Mouse (Mus musculus): Measurements from ENCODE around the gene Zmiz1. TPM values are rescaled to one million over a fixed set of nuclear protein-coding genes. Genes with fewer than 3 reads are reported as not detected.

Zmiz1 gene
- polyA plus RNA-seq, 1 experiment = 54.1 TPM

DNA sequence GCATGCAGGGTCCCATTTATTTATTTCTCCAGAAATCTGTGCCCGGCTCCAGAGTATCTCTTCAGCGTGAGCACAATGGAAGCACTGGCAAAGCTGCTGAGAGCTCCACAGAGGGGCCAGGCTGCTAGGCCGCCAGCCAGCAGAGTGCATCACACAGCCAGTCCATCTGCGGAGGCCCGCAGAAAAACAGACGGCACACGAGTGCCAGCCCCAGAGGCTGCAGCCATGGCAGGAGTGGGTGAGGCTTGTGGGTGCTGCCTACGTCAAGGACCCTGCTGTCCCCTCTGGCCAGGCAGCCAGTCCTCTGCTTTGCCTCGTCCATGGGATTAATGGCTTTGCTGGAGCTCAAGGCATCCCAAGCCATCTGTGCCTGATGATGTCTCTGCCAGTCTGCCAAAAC lies 19.8 kb downstream of the Zmiz1 start:
- Histone ChIP-seq H3K9me3 (no peaks in the 10 kb centered on the region), H3K4me1 (peaks cover 100% of the 10 kb centered on the region), H3K4me3 (replicated peaks) (peak overlapping the region; percentile 11), H3K27me3 (replicated peaks) (no peaks in the 10 kb centered on the region), H3K36me3 (replicated peaks; ENCODE audit: low read length) (peaks cover 41% of the 10 kb centered on the region)
- TF ChIP-seq FLI1 (IDR thresholded peaks at IDR 0.05; ENCODE audit: low read length) (no peak), GATA1 (IDR thresholded peaks at IDR 0.05; ENCODE audit: borderline replicate concordance, low read length) (no peak)

DNA sequence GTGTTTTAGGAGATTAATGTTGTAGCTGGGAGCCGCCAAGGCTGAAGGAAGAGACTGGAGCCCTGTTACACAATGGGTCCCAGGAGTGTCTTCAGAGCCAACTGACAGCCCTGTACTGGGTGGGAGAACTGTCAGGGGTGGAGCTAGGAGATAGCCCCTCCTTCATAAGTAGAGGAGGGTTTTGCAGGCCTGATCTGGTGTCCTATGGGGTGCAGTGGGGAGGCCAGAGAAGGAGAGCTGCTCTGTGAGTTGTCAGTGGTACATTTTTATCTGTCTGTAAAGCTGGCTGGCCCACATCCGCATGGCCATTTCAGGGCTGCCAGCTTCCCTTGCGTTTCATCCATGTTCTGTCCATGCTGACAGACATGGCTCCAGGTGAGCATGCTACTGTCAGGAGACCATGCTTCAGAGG lies 20.9 kb downstream of the Zmiz1 start:
- TF ChIP-seq FLI1 (IDR thresholded peaks at IDR 0.05; ENCODE audit: low read length) (no peak), GATA1 (IDR thresholded peaks at IDR 0.05; ENCODE audit: borderline replicate concordance, low read length) (no peak)
- Histone ChIP-seq H3K9me3 (no peaks in the 10 kb centered on the region), H3K27me3 (replicated peaks) (no peaks in the 10 kb centered on the region), H3K36me3 (replicated peaks; ENCODE audit: low read length) (peaks cover 41% of the 10 kb centered on the region), H3K4me3 (replicated peaks) (peak overlapping the region; percentile 84), H3K4me1 (peaks cover 100% of the 10 kb centered on the region)

DNA sequence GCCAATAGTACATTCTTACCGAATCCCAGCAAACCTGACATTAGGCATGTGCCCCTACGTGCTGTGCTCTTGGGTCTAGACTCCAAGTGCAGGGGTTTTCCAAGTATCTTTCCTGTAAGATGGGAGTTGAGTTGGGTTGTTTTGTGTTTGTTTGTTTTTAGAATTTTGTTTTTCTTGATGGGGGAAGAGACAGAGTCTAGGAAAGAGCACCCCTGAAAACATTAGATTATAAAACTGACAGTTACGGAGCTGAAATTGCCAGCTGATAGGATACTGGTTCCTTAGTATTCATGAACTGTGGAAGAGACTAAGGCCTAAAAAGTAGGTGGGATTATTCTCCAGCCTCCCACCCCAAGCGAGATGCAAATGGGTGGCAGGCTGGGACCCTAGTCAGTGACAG lies 21.5 kb downstream of the Zmiz1 start:
- Histone ChIP-seq H3K4me1 (peaks cover 100% of the 10 kb centered on the region), H3K9me3 (no peaks in the 10 kb centered on the region), H3K36me3 (replicated peaks; ENCODE audit: low read length) (peaks cover 40% of the 10 kb centered on the region), H3K27me3 (replicated peaks) (no peaks in the 10 kb centered on the region), H3K4me3 (replicated peaks) (peak overlapping the region; percentile 92)
- no peak for TF ChIP-seq GATA1 (IDR thresholded peaks at IDR 0.05; ENCODE audit: borderline replicate concordance, low read length)
- TF ChIP-seq FLI1 (IDR thresholded peaks at IDR 0.05; ENCODE audit: low read length) = no peak

DNA sequence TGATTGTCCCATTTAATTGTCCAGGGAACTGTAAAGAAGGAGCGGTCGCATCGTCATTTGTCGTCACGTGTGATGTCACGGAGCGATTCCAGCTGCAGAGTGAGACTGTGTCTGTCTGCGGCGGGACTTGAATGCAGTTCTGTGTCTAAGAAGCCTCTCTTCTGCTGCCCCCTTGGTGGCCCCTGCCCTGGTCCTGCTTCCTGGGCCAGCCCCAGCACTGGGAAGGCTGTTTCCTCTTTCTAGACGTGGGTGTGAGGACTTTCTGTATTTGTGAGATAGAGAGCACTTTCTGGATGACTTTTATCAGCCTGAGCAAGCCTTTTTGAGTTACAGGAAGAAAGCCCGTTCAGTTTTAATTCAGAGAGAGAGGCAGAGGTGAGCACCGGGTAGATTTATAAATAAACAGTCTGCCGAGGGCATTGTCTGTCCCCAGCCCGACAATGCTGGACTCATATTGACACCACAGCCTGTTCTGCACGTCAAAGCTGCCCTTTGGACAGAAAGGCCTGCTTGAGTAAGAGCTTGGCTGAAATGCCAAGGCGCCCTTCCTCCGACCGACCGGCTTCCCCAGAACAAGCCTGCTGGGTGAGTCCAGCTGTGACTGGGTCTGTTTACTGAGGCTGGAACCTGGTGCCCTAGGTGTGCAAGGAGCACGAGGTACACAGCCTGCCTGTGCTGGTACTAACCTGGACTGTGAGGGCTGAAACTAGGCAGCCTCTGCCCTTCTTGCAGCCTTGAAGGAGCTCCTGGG lies 22.1 kb downstream of the Zmiz1 start:
- H3K27me3 ChIP-seq (replicated peaks) = no peaks in the 10 kb centered on the region
- peaks cover 36% of the 10 kb centered on the region for H3K36me3 ChIP-seq (replicated peaks; ENCODE audit: low read length)
- H3K9me3 ChIP-seq = no peaks in the 10 kb centered on the region
- TF ChIP-seq FLI1 (IDR thresholded peaks at IDR 0.05; ENCODE audit: low read length) (no peak), GATA1 (IDR thresholded peaks at IDR 0.05; ENCODE audit: borderline replicate concordance, low read length) (no peak)
- peak overlapping the region; percentile 92 for H3K4me3 ChIP-seq (replicated peaks)
- peaks cover 100% of the 10 kb centered on the region for H3K4me1 ChIP-seq

DNA sequence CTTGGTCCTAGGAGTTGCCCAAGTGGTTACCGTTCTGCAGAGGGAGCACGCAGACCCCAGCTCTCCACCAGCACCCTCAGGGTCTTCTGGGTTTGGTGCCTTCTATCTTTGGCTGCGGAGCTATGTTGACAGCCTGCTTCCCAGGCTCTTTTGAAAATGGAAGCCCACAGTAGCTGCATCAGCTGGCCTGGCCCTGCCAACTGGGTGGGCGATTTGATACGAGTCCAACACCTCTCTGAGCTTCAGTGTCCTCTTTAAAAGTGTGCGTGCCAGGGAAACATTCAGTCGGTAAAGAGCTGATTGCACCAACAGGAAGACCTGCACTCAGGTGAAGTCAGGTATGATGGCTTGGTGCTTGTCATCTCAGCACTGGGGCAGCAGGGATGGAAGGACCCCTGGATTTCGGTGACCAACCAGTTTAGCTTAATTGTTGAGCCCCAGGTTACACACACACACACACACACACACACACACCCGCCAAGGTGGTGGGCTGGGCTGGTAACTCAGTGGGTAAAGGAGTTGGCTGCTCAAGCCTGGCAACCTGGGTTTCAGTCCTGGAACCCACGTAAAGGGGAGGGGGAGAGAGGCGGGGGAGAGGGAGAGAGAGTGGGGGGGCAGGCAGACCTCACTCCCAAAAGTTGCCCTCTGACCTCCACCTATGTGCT lies 22.8 kb downstream of the Zmiz1 start:
- Histone ChIP-seq H3K27me3 (replicated peaks) (no peaks in the 10 kb centered on the region), H3K4me3 (replicated peaks) (peak overlapping the region; percentile 92), H3K9me3 (no peaks in the 10 kb centered on the region), H3K4me1 (peaks cover 100% of the 10 kb centered on the region), H3K36me3 (replicated peaks; ENCODE audit: low read length) (peaks cover 35% of the 10 kb centered on the region)
- TF ChIP-seq GATA1 (IDR thresholded peaks at IDR 0.05; ENCODE audit: borderline replicate concordance, low read length) = no peak
- no peak for TF ChIP-seq FLI1 (IDR thresholded peaks at IDR 0.05; ENCODE audit: low read length)

DNA sequence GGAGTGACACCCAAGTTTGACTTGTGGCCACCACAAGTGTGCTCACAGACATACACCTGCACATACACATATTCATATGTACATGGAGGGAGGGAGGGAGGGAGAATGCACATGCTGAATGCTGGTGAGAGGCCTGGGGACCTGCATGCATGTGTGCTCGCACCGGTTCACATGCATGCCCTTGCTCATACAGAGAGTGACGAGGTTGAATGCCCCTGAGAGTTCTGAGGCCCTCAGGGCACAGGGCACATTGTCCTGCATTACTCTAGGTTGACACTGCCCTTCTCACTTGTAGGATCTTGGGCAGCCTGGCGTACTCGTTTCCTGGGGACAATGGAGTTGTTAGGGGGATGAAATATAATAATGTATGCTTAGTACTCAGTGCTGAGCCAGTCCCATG lies 23.4 kb downstream of the Zmiz1 start:
- no peaks in the 10 kb centered on the region for H3K27me3 ChIP-seq (replicated peaks)
- H3K4me1 ChIP-seq = peaks cover 100% of the 10 kb centered on the region
- no peaks in the 10 kb centered on the region for H3K9me3 ChIP-seq
- peaks cover 32% of the 10 kb centered on the region for H3K36me3 ChIP-seq (replicated peaks; ENCODE audit: low read length)
- peak overlapping the region; percentile 92 for H3K4me3 ChIP-seq (replicated peaks)
- TF ChIP-seq FLI1 (IDR thresholded peaks at IDR 0.05; ENCODE audit: low read length) (no peak), GATA1 (IDR thresholded peaks at IDR 0.05; ENCODE audit: borderline replicate concordance, low read length) (no peak)

DNA sequence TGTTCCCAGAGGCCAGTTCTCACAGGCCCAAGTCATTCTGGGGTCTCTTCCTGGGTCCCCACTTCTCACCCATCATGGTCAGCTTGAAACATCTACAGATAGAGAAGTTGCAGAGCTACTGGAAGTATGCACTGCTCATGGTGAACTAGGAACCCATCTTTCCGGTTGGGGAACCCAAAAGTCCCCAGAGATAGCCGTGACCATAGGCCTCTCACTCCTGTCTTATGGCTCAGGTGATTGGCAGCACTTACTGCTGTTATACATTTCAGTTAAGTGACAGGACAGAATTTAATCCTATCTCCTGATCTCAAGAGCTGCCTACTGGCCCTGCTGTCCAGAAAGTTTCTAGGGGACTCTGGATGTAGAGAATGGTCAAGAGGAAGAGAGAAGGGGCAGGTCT lies 24.3 kb downstream of the Zmiz1 start:
- Histone ChIP-seq H3K4me3 (replicated peaks) (peak overlapping the region; percentile 57), H3K4me1 (peaks cover 100% of the 10 kb centered on the region), H3K9me3 (no peaks in the 10 kb centered on the region), H3K27me3 (replicated peaks) (no peaks in the 10 kb centered on the region), H3K36me3 (replicated peaks; ENCODE audit: low read length) (peaks cover 28% of the 10 kb centered on the region)
- no peak for TF ChIP-seq FLI1 (IDR thresholded peaks at IDR 0.05; ENCODE audit: low read length)
- no peak for TF ChIP-seq GATA1 (IDR thresholded peaks at IDR 0.05; ENCODE audit: borderline replicate concordance, low read length)

DNA sequence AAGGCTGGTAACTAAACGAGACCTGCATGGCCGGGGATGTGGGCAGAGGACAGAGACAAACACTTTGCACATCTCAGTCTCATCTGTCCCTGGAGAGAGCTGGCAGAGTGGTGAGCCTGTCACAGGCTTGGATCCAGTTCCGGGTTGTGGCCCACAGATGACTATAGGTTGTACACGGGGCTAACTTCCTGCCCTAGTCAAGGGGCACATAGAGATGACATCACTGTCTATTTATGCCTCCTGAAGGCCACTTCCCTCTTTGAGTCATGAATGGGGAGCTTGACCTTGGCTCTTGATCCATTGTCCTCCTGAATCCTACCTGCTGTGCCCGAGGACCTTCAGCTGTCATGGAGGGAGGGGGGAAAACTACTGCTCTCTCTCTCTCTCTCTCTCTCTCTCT lies 25.1 kb downstream of the Zmiz1 start:
- TF ChIP-seq GATA1 (IDR thresholded peaks at IDR 0.05; ENCODE audit: borderline replicate concordance, low read length) = no peak
- no peak for TF ChIP-seq FLI1 (IDR thresholded peaks at IDR 0.05; ENCODE audit: low read length)
- no peaks in the 10 kb centered on the region for H3K9me3 ChIP-seq
- H3K4me3 ChIP-seq (replicated peaks) = peak overlapping the region; percentile 54
- H3K27me3 ChIP-seq (replicated peaks) = no peaks in the 10 kb centered on the region
- H3K36me3 ChIP-seq (replicated peaks; ENCODE audit: low read length) = peaks cover 21% of the 10 kb centered on the region
- H3K4me1 ChIP-seq = peaks cover 100% of the 10 kb centered on the region

DNA sequence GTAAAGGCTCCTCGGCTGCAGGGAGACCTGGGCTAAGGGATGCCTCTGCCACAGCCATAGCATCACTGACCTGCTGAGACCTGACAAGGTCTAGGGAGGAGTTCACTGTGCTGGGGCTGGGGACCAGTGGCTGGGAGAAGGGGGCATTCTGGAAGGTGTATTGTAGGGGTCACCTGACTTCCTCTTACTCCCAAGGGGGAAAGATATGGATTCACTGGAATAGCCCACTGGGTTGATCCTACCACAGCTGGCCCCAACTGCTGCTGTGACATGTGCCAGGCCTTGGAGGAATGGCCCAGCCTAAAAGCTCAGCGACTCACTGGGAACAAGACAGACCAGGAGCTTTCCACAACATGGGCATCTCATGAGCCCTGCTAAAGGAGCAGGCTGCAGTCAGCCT lies 27.2 kb downstream of the Zmiz1 start:
- Histone ChIP-seq H3K4me1 (peaks cover 100% of the 10 kb centered on the region), H3K27me3 (replicated peaks) (no peaks in the 10 kb centered on the region), H3K4me3 (replicated peaks) (no peak overlapping the region), H3K36me3 (replicated peaks; ENCODE audit: low read length) (peaks cover 22% of the 10 kb centered on the region), H3K9me3 (no peaks in the 10 kb centered on the region)
- TF ChIP-seq FLI1 (IDR thresholded peaks at IDR 0.05; ENCODE audit: low read length) (no peak), GATA1 (IDR thresholded peaks at IDR 0.05; ENCODE audit: borderline replicate concordance, low read length) (no peak)
